Mouse (Mus musculus) CD4-positive, CD25-positive, alpha-beta regulatory T cell, adult 4 months (primary cell): ENCODE measurements around the gene Cracr2b. TPM values are rescaled to one million over a fixed set of nuclear protein-coding genes. Genes with fewer than 3 reads are reported as not detected.
A peak's percentile ranks its signal among the peaks of the same experiment; 100 is the strongest.

Experiments used
- ATAC-seq: one replicate; pipeline ENCODE4 v1.8.0; 2017
- polyA plus RNA-seq, 2 experiments: library from polyadenylated mRNA; unstranded; fragments of 100-300 nt; shearing (Covaris generic); gene quantifications; one replicate each; pipeline ENCODE4 v1.2.1; 2017

Cracr2b gene
- polyA plus RNA-seq, 2 experiments from 2014 or later = not detected

DNA sequence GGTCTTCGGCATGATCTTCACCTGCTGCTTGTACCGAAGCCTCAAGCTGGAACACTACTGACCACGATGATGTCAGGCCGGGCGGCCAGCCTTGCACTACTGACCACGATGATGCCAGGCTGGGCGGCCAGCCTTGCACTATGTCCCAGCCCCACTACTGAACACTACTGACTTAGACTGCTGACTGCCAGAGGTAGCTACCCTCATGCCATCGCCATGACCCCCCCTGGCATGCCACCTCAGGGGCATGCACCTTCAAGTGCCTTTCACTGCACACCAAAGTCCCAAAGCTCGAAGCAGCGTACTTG, 9.7 kb downstream of the Cracr2b start:
- no peak for ATAC-seq

DNA sequence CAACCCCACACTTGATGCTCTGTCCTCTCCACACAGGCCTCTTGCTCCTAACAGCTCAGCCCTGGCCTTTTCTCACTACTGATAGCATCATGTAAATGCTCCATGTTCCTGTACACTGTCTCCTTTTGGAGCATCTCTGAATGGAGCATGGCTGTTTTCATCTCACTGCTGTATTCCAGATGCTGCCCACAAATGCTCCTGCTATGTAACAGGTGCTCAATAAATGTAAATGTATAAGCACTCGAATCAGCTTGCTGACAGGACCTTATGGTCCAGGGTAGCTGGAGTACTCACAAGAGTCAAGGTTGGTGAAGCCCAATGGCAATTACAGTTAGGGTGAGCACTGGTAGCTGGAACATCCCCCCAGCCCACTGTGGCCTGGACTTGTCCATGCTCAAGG, 10.3 kb downstream of the Cracr2b start:
- no peak for ATAC-seq

DNA sequence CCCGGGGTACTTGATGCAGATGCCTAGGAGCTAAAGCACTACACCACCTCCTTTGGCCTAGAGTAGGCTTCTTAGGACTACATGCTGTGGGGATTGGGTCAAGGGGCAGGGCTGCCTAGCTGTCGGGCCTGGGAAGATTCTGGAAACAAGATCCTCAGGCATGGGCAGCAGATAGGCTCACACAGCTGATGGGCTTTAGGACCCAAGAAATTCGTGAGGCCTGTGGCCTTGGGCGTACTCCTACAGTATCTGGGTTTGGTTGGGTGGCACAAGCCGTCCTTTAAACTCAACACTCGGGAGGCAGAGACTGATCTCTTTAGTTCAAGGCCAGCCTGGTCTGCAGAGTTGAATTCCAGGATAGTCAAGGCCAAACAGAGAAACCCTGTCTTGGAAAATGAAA, 11.3 kb downstream of the Cracr2b start:
- no peak for ATAC-seq

DNA sequence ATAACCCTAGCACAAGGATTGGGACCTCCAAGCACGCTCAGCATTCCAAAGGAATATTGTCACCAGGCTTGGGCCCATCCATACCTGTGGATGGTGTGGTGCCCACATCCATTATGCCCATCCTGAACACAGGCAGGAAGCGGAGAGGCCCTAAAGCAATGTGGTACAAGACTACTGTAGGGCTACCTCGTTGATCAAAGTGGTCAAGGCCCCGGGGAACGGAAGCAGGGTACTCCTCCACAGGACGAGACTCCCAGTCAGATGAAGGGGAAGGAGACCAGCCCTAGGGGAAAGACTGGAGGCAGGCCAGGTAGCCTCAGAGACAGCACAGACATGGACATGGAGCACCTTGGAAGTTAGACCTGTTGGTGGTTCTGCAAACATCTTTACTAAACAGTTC, 11.9 kb downstream of the Cracr2b start:
- no peak for ATAC-seq

DNA sequence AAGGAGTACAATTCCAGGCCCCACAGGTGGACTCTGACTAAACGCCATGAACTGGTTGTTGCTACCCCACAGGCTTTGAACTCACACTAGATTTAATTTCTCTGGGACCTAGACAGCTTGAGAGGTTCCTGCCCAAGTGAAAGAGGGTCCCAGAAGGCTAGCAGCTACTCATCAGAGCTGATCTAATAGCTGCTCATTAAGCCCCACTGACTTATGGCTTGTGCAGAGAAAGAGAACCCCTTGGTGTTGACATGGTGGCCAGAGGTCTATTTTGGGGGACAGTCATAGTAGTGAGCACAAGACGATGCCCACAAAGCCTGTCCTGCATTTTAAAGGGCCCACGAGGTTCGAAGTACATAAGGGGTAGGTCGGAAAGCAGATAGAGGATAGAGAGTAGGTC, 13.3 kb downstream of the Cracr2b start:
- no peak for ATAC-seq

DNA sequence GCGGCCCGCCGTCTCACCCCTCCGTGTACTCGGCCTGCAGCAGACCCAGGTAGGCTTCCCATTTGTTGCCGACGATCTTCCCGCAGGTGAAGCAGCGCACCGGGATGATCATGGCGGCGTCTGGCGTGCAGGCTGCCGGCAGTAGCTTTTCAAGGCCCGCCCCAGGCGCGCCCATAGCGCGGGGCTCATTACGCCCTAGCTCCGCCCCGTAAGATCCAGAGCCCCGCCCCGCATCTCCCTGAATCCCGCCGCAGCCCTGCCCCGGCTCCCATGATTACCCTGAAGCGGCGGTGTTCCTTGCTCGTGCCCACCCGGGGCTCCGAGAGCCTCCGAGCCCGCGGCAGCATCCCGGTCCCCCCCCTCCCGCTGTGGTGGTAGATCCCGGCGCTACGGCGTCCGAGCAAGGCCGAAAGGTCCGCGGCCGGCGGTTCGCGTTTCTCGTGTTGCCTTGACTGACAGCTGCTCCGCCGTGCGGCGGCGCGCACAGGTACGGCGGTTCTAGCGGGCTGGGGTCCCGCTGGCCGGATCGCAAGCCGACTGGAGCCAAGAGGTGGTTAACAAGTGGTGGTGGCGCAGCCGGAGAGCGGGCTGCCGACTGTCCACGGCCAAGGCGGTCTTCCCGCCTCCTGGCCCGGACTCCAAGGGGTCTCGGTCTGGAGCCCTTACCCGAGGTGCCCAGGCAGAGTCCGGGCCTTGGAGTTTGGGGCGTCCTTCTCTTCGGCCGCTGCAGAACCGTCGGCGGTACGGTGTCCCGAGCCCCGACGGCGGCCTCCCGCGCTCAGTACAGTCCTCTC, 14.3 kb downstream of the Cracr2b start, which contains the start of the genes Polr2l and Tspan4:
Gene Polr2l, minus strand, starts transcription at position 122 of the 794 bp plus-strand sequence.
Gene Tspan4, plus strand, starts transcription at position 230 of the 794 bp plus-strand sequence.
- ATAC-seq = peak; percentile 92

DNA sequence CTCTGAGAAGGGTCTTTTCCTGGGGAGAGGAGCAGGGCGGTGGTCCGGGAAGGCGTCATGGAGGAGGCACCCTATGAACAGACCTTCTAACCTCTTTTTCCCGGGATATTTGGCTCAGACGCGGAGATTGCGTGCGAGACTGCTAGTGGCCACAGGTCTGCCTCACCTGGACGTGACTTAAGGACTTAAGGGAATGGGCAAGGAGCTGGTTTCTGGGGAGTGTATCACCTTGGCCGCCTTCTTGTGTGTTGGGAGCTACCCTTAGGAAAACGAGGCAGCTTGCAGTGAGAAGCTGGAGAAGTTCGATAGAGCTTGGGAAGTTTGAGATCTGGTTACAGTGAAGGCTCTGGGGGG, 14.9 kb downstream of the Cracr2b start:
- no peak for ATAC-seq

DNA sequence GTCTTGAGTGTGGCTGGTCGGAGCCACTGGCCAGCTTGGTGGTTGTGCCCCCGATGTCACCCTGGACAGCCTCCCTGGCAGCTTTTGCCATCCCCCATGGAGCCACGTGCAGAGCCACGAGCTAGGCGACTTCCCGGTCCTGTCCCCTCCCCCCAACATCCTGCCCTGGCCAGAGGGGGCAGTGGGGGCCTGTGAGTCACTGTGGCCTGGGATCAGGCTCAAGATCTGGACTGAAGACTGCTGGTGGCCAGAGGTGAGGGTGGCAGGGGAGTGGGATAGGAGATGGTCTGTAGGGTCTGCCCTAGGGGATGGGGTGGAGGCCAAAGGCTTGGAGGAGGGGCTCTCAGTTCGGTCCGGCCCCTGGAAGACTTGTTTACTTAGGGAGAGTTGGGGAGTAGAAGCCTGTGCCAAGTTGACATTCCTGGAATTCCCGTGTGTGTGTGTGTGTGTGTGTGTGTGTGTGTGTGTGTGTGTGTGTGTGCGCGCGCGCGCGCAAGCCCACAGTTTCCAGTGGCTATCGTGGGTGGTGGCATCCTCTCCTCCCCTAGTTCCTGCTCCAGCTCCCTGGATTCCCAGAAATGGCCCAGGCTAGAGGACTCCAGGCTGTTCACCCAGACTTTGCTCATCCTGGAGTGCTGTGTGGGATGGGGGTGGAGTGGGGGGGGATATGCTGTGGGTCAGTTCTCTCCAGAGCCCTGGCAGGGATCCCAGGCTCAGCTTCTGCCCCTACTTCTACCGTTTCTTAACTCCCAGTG, 15.5 kb downstream of the Cracr2b start:
- no peak for ATAC-seq

DNA sequence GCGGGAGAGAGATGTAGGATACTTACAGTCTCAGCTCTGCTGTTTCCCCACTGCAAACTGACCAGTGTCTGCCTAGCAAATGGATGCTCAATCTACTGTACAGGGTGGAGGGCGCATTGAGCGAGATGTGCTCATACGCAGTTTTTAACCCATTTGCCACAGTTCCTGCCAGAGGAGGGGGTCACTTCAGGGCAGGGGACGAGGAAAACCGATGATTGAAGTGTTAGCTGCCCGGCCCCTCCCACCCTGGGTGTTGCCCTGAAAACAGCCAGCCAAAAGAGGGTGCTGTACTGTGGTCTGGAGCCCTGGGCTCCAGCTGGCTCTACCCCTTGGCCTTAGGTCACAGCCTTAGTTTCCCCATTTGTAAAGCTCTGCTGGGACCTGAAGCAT, 16.1 kb downstream of the Cracr2b start:
- ATAC-seq = no peak

DNA sequence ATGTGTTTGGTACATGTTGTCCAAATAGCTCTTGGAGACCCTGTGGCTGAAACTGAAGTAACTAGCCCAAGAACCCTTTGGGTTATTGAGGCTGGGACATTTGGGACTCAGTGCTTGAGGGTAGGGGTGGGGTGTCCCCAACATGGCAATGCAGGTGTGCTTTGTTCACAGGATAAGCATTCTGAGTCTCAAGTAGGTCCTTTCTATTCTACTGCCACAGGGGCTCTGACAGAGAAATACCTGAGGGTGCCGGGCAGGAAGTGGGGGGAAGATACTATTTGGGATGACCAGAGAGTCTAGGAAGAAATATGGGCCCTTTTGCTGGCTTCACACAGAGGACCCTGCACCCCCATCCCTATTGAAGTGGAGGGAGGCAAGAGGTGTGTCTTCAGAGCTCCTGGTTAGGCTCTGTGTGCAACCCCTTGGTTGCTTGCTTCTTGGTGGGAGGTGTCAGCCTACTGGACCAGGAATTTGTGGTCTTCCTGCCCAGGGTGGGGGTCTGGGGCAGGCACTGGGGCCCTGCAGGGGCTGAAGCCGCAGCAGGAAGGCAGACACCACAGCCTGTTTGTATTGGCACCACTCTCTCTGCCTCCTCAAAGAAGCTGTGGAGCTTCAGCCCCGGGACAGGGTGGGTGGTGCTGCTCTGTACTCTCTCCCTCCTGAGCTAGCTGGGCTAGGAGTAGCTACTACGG, 16.8 kb downstream of the Cracr2b start:
- no peak for ATAC-seq

DNA sequence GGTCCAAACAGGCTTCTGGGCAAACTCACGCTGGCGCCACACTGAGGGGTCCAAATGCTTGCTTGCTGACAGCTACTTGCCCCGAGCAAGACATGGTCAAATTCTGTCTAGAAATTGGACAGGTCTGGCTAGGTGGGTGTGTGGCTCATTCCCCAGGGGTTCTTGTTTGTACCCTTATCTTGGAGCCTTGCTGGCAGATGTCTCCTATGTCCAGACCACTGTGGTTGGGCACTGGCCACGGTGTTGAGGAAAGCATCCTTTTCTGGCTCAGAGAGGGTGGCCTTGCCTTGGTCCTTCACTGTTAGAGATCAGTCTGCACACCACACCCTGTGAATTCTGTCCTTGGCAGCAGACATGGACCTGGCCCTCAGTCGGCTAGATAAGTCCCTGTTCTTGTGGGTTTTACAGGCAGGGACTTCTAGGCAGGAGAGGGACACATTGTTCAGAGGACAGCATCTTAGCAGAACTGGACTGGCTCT, 17.4 kb downstream of the Cracr2b start:
- ATAC-seq = no peak

DNA sequence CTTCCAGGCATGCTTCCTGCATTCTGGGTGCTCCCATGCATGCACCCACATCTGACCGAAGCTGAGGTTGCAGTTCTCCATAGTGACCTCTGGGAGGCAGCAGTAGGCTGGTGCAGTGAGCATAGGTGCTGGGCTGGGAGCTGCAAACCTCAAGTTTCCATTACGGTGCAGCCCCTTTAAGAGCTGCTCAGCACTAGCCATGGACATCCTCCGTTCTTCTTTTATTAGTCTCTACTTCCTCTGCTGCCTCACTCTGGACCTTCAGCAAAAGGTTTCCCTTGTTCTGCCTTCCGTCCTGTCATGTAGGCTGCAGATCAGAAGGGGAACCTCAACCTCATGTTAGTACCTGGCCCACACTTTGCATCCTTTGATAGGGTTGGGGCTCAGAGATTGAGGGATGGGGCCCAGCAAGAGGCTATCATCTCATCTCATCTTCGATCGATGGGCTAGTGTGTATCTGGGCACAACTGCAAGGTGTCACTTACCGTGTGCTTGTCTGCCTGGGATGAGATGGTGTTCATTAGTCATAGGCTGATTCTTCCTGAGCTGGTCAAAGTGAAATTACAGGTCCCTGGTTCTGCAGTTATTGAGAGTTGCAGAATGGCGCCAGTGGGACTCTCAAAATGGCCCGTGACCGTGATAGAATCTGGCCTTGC, 20.1 kb downstream of the Cracr2b start:
- peak; percentile 93 for ATAC-seq

DNA sequence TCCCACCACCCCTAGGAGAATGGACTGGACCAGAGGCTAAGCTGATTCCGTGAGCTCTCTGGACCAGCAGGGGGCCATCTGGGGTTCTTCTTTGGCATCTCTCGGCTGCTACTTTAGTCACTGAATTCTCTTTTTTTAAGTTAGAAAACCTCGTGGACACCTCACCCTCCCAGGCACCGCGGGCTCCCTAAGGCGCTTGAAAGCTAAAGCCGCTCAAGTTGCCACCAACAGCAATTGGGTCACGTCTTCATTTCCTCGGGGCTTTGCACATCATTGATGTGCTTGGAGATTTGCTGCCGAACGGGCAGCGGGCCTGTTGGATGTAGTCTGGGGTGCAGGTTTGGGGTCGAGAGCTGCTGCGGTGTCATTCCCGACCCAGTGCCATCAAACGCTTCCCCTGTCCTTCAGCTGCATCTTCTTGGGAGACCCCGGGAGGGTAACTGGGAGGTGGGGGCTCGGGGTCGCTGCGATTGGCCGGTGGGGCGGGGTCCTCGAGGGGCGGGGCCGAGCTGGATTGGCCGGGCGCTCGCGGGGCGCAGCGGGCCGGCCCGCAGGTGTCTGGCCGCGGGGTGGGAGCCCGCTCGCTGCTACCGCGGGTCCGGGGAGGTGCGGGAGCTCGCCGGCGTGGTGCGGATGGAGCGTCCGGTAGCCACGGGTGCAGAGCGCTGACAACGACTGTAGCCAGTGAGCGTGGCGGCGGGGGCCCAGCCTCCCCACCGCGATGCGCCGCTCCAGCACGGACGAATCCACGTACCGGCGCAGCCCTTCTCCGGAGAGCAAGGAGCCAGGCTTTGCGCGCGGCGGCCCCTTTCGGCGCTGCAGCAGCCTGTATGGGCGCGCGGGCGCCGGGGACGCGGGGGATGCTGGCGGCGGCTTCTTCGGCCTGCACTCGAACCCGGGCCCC, 20.9 kb downstream of the Cracr2b start:
- ATAC-seq = peak; percentile 25

DNA sequence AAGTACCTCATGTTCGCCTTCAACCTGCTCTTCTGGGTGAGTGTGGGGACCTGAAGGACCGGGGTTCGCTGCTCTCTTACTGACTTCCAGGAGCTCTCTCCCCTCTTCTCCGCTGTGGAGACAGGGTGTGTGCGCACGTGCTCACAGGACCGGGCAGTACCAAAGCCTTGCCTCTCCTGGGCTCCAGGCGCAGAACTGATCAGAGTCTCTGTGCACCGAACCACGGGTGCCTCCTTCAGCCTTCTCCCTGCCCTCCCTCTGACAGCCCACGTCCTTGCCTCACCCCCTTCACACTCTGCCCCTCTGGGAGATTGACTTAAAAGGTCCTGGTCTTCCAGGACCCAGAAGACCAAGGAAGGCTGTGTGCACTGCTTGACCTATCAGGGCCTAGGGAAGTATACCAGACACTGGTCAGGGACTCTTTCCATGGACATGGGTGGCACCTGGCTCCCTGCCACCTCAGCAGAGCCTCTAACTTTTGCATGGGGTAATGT, 21.7 kb downstream of the Cracr2b start:
- no peak for ATAC-seq

DNA sequence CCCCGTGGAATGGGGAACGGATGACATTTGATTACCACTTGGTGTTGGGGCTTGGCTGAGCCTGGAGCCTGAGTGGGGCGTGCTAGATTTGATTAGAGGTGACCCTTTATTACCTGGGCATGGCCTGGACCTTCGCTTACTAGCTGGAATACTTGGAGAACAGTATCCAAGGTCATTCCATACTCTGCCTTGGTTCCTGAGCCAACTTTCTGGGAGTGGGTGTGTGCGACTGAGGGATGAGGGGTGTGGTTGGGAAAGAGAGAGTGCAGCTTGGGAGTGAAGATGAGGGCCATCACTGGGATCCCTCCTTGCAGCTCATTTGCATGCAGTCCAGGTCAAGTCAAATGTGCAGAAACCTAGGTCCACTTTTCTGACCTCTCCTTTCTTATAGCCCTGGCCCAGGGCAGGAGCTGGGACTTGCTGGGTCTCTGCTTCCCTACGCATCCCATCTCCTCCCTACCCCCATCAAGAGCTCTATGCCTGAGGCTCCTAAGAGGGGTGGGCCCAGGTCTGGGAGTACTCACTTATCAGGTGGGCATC, 22.3 kb downstream of the Cracr2b start:
- ATAC-seq = no peak

DNA sequence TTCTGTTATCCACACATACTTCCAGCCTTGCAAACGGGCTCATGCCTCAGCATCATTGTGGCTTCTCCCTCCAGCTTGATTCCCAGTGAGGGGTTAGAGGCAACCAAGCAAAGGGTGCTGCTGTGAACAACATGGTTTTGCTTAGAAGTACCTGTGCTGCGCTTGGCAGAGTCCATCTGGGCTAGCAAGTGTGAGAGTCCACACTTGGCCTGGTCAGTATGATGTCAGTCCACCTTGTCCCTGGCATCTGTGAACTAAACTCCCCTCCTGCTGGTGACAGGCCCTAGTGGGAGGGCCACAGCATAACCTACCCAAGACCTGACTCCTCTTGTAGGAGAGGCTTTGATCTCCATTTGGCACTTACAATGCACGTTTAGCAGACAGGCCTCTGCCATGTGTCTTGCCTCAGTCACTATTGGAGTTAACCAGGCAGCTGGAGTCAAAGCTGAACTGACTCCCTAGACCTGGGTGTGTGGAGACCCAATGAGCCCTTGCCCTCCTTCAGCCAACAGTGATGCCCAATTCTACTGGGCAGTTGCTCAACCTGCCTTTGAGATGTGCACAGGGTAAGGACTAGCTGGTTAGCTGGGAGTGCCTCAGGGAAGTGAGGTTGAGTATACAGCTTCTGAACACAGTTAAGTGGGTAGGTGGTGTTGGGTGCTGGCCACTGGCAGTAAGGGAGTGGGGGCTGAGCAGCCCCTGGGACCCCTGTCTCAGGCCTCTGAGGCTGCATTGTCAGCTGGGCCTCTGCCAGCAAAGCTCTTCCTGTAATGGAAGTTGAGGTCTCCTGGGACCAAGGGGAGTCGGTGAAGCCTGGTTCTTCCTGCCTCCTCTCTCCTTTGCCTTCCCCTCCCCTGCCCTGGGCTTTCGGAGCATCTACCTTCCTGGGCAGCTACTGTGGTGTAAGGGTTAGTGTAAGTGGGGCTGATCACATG, 23.6 kb downstream of the Cracr2b start:
- ATAC-seq = no peak

DNA sequence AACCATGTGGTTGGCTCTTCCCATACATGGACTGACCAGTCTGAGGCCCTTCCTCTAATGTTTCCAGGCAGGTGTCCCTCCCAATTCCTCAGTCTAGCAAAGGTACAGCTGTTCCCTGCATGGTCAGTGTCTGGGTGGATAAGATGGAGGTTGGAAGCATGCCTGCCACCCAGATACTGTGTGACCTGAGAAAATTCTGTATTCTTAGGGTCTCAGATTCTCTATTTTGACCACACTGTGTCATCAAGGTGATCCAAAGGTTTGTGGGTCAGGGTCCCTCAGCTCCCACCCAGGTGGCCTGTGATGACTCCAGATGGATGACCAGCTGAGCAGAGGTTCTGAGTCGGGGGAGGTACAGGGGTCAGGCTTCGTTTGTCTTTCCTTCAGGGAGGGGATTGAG, 24.3 kb downstream of the Cracr2b start:
- ATAC-seq = no peak

DNA sequence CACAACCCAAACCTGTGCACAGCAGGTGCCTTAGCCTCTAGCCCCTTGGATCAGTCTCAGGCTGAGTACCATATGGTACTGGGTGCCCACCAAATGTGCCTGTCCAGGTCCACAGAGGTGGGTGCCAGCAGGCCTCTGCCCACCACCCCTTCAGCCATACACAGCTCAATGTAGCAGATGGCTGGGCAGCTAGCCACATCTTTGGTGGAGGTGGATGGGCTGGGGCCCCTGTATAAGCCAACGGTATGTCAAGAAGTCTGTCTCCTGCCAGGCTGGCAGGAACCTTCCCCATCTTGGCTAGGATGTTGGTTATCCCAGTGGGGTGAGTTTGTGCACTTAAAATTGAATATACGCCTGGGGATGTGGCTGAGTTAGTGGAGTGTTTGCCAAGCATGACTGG, 24.7 kb downstream of the Cracr2b start:
- ATAC-seq = no peak

DNA sequence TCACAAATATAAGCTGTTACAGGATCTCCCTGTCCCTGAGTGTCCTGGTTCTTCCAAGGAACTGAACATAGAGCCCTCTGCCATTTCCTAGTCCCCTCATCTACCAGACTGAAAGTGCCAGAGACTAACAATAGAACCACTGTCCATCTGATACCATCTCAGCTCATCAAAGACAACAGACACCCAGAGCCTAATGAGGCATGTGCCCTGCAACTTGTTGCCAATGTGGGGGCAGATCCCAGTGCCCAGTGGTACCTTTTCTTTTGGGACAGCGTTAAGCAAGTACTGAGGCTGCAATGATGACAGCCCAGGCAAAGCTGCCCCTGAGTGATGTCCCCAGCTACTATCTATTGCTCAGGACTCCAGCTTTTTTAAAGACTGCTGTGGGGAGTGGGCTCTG, 25.3 kb downstream of the Cracr2b start:
- no peak for ATAC-seq

DNA sequence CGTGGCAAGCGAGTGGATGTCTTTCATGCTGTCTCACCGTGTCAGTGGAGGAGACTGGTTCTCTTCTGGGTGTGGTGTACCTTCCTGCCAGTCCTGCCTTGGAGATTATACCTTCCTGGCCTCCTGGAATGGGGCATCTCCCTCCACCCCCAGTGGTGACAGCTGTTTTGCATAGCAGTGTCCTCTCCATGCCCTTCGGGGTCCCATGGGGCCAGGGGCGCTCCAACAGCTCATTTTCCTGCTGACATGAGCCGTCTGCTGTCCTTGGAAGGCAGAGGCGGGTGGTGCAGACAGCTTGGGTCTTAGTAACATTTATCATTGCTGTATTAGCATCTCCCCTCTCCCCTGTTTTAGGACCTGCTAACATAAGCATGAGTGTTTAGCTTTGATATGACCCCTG, 26.2 kb downstream of the Cracr2b start:
- ATAC-seq = no peak
